Mouse (Mus musculus): ENCODE measurements at regions not wholly inside any gene's neighbourhood (a gene's known extent, or its start where the extent isn't known, plus 50 kb on each side); places are given as distances from the start of the nearest gene placed in this dataset.

DNA sequence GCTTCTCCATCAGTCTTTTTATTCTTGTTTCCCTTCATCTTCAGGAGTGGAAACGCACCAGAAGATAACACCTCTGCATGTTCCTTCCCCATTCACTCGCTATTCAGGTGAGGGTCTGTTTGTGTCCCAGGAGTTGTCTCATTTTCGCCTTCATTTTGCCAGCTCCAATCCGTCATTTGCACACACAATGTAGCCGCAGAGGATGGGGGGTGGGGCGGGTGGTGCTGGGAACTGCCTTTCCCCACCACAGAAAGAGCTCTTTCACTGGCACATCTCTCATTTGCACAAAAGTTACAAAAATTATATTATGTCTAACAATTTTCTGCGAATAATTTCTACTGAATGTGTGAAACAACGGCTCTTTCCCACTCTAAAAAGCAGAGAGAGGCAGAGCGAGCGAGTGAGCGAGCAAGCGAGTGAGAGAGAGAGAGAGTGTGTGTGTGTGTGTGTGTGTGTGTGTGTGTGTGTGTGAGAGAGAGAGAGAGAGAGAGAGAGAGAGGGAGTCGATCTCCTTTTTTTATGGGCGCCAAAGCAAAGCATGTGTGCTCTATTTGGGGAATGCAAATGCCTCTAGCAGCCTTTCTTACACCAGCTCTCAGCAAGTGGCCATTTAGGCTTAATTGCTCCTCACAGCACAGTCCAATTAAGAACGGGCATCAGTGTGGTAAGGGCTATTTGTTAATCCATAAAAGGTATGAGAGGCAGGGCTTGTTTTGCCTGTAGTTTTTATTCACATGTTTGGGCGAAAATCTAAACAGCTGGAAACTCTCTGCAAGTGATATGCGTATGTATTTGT, 225.2 kb upstream of the Kif2a start:
- Histone ChIP-seq H3K4me3 (peak overlapping the region; percentile 30), H3K27me3 (no peaks in the 10 kb centered on the region), H3K36me3 (no peaks in the 10 kb centered on the region), H3K9ac (replicated peaks) (peak overlapping the region; percentile 28; the same call in 1 of the 2 replicates), H3K4me1 (peaks cover 21% of the 10 kb centered on the region), H3K9me3 (no peaks in the 10 kb centered on the region), H3K27ac (replicated peaks) (peak overlapping the region; percentile 47), H3K4me2 (replicated peaks) (peak overlapping the region; percentile 48)
- peak; percentile 93 for ATAC-seq (replicated peaks)
- 4% methylated on average over 17 of the region's 17 CpGs for WGBS

- Histone ChIP-seq H3K27me3 (no peaks in the 10 kb centered on the region), H3K4me2 (replicated peaks) (no peak overlapping the region), H3K36me3 (no peaks in the 10 kb centered on the region), H3K9ac (replicated peaks) (no peak overlapping the region), H3K4me3 (no peak overlapping the region), H3K27ac (replicated peaks) (no peak overlapping the region), H3K4me1 (peaks cover 21% of the 10 kb centered on the region), H3K9me3 (no peaks in the 10 kb centered on the region)
- no peak for ATAC-seq (replicated peaks)
- WGBS: 91% methylated on average over 3 of the region's 3 CpGs
These were observed 222.2 kb upstream of the Kif2a start for GRCm38 (mm10) chr13:107244173-107244572.

- H3K36me3 ChIP-seq: no peaks in the 10 kb centered on the region
- no peaks in the 10 kb centered on the region for H3K27me3 ChIP-seq
- H3K4me3 ChIP-seq: no peak overlapping the region
- H3K9ac ChIP-seq (replicated peaks): no peak overlapping the region
- H3K4me1 ChIP-seq: no peaks in the 10 kb centered on the region
- WGBS: 68% methylated on average over 4 of the region's 4 CpGs
- no peak for ATAC-seq (replicated peaks)
- H3K9me3 ChIP-seq: no peaks in the 10 kb centered on the region
- H3K4me2 ChIP-seq (replicated peaks): no peak overlapping the region
- no peak overlapping the region for H3K27ac ChIP-seq (replicated peaks)
These were observed 217.1 kb upstream of the Kif2a start for GRCm38 (mm10) chr13:107239035-107239387.

DNA sequence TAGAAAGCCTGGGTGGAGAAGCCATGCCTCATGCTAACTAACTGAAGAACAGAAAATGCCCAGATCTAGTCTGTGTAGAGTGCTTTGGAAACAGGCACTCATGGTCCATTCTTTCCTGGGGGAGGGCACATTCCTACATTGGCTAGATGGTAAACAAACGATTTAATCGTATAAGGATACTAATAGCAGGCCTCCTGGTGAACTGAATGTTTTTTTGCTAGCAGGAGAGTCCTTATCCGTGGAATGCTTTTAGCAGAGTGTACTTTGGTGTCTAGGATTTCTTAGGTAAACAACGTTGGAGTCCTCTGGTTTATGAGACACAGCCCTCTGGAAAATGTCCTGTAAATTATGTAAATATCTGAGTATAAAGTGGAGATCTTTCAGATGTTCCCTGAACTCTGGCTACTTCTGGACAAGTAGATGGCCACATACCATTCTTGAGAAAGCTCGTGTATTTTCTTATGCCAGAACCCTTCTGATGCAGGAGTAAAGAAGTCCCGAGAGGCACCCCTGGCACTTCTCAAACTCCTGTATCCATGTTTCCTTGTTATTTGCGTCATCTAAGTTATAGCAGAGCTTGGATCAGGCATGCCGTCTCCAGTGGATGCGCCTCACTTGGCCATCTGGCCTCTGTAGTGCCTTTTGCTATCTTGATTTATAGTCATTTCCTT, 216.6 kb upstream of the Kif2a start:
- no peak overlapping the region for H3K4me3 ChIP-seq
- H3K4me1 ChIP-seq: no peaks in the 10 kb centered on the region
- H3K27me3 ChIP-seq: no peaks in the 10 kb centered on the region
- H3K9me3 ChIP-seq: no peaks in the 10 kb centered on the region
- 90% methylated on average over 9 of the region's 9 CpGs for WGBS
- no peak overlapping the region for H3K27ac ChIP-seq (replicated peaks)
- H3K4me2 ChIP-seq (replicated peaks): no peak overlapping the region
- ATAC-seq (replicated peaks): no peak
- no peaks in the 10 kb centered on the region for H3K36me3 ChIP-seq
- H3K9ac ChIP-seq (replicated peaks): no peak overlapping the region

- H3K27ac ChIP-seq (replicated peaks): no peak overlapping the region
- ATAC-seq (replicated peaks): no peak
- no peaks in the 10 kb centered on the region for H3K27me3 ChIP-seq
- H3K9me3 ChIP-seq: no peaks in the 10 kb centered on the region
- no peak overlapping the region for H3K4me3 ChIP-seq
- H3K4me2 ChIP-seq (replicated peaks): no peak overlapping the region
- H3K36me3 ChIP-seq: no peaks in the 10 kb centered on the region
- 72% methylated on average over 5 of the region's 5 CpGs for WGBS
- no peak overlapping the region for H3K9ac ChIP-seq (replicated peaks)
- 0 out of 2 replicates have a peak, but pooled peaks cover 3% of the 10 kb centered on the region for H3K4me1 ChIP-seq
These were observed 197.5 kb upstream of the Kif2a start for GRCm38 (mm10) chr13:107219456-107219855.

DNA sequence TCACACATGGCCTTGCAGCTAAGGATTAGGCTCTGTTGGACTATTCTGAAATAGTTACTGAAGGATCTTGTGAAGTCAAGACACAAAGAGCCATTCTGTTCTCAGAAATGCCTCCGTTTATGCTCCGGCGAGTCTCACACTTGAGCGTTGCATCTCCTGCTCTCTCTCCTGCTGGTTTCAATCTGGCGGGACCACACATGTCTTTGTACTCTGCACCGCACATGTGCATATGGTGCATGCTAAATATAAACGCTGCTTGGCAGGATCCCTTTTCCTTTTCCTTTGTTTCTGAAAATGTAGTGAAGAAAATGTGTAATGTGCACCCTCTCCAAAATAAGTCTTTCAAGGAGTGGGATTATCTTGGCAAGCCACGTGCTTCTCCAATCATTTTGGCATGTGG, 196.4 kb upstream of the Kif2a start:
- Histone ChIP-seq H3K4me3 (no peak overlapping the region), H3K27ac (replicated peaks) (peak overlapping the region; percentile 57), H3K4me1 (0 out of 2 replicates have a peak, but pooled peaks cover 3% of the 10 kb centered on the region), H3K9ac (replicated peaks) (no peak overlapping the region), H3K9me3 (no peaks in the 10 kb centered on the region), H3K4me2 (replicated peaks) (no peak overlapping the region), H3K36me3 (no peaks in the 10 kb centered on the region), H3K27me3 (no peaks in the 10 kb centered on the region)
- ATAC-seq (replicated peaks): peak; percentile 87
- WGBS: 28% methylated on average over 8 of the region's 8 CpGs

GRCm38 (mm10) chr13:107217825-107218224, 195.9 kb upstream of the Kif2a start:
- Histone ChIP-seq H3K4me3 (no peak overlapping the region), H3K9ac (replicated peaks) (no peak overlapping the region), H3K36me3 (no peaks in the 10 kb centered on the region), H3K27me3 (no peaks in the 10 kb centered on the region), H3K27ac (replicated peaks) (peak overlapping the region; percentile 57), H3K9me3 (no peaks in the 10 kb centered on the region), H3K4me2 (replicated peaks) (no peak overlapping the region), H3K4me1 (0 out of 2 replicates have a peak, but pooled peaks cover 3% of the 10 kb centered on the region)
- ATAC-seq (replicated peaks): peak; percentile 39; the same call in 1 of the 2 replicates
- 79% methylated on average over 6 of the region's 6 CpGs for WGBS

DNA sequence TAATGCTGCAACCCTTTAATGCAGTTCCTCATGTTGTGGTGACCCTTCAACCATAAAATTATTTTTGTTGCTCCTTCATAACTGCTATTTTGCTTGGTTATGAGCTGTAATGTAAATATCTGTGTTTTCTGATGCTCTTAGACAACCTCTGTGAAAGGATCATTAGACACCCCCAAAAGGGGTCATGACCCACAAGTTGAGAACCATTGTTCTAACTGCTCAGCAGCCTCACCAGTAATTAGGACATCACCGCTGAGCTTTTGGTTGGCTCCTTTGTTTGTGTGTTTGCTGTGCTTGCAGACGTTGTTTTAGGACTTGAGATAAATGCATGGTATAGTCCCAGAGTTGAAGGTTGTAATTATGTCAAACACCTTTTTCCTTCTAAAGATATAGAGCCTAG, 191.4 kb upstream of the Kif2a start:
- H3K27ac ChIP-seq (replicated peaks): no peak overlapping the region
- WGBS: 16% methylated on average over 2 of the region's 2 CpGs
- H3K4me1 ChIP-seq: no peaks in the 10 kb centered on the region
- no peaks in the 10 kb centered on the region for H3K36me3 ChIP-seq
- ATAC-seq (replicated peaks): no peak
- H3K4me2 ChIP-seq (replicated peaks): no peak overlapping the region
- H3K9ac ChIP-seq (replicated peaks): no peak overlapping the region
- no peak overlapping the region for H3K4me3 ChIP-seq
- H3K27me3 ChIP-seq: no peaks in the 10 kb centered on the region
- H3K9me3 ChIP-seq: no peaks in the 10 kb centered on the region

DNA sequence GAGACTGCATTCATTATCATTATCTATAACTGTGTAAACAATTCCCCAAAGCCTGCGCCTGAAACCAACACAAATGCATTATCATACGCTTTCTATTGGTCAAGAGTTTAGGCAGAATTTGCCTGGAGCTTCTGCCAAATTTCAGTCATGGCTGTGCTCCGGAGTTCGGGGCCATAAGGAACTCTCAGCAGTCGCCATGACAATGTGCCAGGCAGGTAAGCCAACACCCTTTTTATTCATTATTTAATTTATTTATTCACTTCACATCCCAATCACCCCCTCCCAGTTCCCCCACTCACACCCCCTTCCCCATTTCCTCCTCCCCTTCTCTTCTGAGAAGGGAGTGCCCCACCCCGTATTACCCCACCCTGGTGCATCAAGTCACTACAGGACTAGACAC, 188.8 kb upstream of the Kif2a start:
- Histone ChIP-seq H3K36me3 (no peaks in the 10 kb centered on the region), H3K27ac (replicated peaks) (no peak overlapping the region), H3K9me3 (no peaks in the 10 kb centered on the region), H3K4me2 (replicated peaks) (no peak overlapping the region), H3K4me3 (no peak overlapping the region), H3K9ac (replicated peaks) (no peak overlapping the region), H3K27me3 (no peaks in the 10 kb centered on the region), H3K4me1 (peaks cover 12% of the 10 kb centered on the region)
- ATAC-seq (replicated peaks): no peak
- WGBS: 82% methylated on average over 6 of the region's 6 CpGs

GRCm38 (mm10) chr13:107207354-107208181, 185.6 kb upstream of the Kif2a start:
- no peaks in the 10 kb centered on the region for H3K27me3 ChIP-seq
- no peaks in the 10 kb centered on the region for H3K9me3 ChIP-seq
- H3K36me3 ChIP-seq: no peaks in the 10 kb centered on the region
- ATAC-seq (replicated peaks): peak; percentile 99
- peak overlapping the region; percentile 52 for H3K4me2 ChIP-seq (replicated peaks)
- H3K9ac ChIP-seq (replicated peaks): peak overlapping the region; percentile 35
- 25% methylated on average over 20 of the region's 20 CpGs for WGBS
- H3K27ac ChIP-seq (replicated peaks): peak overlapping the region; percentile 74
- H3K4me3 ChIP-seq: peak overlapping the region; percentile 35
- H3K4me1 ChIP-seq: peaks cover 12% of the 10 kb centered on the region

DNA sequence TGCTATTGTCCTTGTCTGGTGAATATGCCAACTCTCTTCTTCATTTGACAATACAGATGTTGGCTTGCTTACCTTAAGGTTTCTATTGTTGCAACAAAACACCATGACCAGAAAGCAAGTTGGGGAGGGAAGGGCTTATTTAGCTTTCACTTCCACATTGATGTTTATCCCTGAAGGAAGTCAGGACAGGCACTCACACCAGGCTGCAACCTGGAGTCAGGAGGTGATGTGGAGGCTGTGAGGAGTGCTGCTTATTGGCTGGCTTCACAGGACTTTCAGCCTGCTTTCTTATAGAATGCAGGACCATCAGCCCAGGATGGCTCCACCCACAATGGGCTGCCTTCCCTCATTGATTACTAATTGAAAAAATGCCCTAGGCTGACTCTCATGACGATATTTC, 177.9 kb upstream of the Kif2a start:
- 75% methylated on average over 1 of the region's 1 CpGs for WGBS
- ATAC-seq (replicated peaks): no peak
- Histone ChIP-seq H3K4me2 (replicated peaks) (no peak overlapping the region), H3K9me3 (no peaks in the 10 kb centered on the region), H3K4me1 (no peaks in the 10 kb centered on the region), H3K27ac (replicated peaks) (no peak overlapping the region), H3K9ac (replicated peaks) (no peak overlapping the region), H3K4me3 (no peak overlapping the region), H3K36me3 (no peaks in the 10 kb centered on the region), H3K27me3 (no peaks in the 10 kb centered on the region)

DNA sequence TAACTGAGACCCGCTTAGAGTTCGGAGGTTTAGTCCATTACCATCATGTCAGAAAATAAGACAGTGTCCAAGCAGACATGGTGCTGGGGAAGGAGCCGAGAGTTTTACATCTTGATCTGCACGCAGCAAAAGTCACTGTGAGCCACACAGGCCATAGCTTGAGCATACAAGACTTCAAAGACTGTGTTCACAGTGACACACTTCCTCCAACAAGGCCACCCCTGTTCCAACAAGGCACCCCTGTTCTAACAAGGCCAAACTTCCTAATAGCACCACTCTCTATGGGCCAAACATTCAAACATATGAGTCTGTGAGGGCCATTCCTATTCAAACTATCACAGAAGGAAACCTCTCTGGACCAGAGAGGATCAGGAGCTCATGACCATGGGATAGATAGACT, 171.5 kb upstream of the Kif2a start:
- Histone ChIP-seq H3K9me3 (no peaks in the 10 kb centered on the region), H3K27ac (replicated peaks) (no peak overlapping the region), H3K4me2 (replicated peaks) (no peak overlapping the region), H3K4me3 (no peak overlapping the region), H3K36me3 (no peaks in the 10 kb centered on the region), H3K27me3 (no peaks in the 10 kb centered on the region), H3K4me1 (no peaks in the 10 kb centered on the region), H3K9ac (replicated peaks) (no peak overlapping the region)
- WGBS: 92% methylated on average over 4 of the region's 4 CpGs
- no peak for ATAC-seq (replicated peaks)
